Mouse (Mus musculus) NIH3T3 (cell line): Measurements from ENCODE around the gene Maml2.
A peak's percentile ranks its signal among the peaks of the same experiment; 100 is the strongest.

ENCODE experiments used
- DNase-seq: peaks from one replicate; pipeline ENCODE4 v3.0.0-alpha.2; 2012; ENCODE audit warnings: low read depth

Gene Maml2

GRCm38 (mm10) chr9:13613325-13614268 lies 315.8 kb downstream of the Maml2 start:
- DNase-seq, result no peak

DNA sequence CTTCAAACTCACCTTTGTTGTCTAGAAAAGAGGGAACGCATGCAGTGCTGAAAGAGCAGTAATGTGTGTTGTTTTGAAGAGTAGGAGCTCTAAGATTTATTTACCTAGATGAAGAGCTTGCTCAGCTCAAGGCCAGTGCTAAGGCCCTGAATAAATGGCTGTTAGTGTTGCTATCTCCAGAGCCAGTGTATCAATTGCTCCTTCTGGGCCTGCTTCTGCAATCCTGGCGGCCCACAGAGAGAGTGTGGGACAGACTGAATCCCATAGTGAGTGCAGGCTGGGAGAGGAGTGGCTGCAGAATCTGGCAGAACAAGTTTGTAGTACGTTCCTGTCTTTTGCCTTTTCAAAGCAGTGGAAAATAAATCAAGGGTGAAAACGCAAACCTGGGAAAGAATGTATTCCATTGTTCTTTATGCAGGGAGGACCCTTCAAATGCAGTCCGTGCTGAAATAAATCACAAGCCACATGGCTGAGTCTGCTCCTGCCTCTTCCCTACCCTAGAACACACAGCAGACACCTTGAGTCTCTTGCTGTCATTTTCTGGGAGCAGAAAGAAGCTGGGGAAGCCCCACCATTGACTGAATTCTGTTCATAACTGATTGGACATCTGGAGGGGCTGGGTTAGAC lies 318.7 kb downstream of the Maml2 start:
- no peak for DNase-seq

DNA sequence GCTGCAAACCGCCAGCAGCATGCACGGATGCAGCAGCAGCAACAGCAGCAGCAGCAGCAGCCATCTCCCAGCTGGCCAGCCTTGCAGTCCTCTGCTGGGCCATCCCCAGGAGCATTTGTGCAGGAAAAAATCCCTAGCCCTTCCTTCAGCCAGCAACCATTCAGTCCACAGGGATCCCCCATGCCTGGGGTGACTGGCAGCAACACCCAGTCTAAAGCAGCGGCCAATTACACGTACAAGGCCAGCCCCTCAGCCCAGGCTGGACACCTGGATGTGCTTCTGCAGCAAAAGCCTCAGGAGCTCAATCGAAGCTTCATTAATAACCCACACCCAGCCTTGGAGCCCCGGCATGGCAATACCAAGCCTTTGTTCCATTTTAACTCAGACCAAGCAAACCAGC lies 323.0 kb downstream of the Maml2 start:
- no peak for DNase-seq

DNA sequence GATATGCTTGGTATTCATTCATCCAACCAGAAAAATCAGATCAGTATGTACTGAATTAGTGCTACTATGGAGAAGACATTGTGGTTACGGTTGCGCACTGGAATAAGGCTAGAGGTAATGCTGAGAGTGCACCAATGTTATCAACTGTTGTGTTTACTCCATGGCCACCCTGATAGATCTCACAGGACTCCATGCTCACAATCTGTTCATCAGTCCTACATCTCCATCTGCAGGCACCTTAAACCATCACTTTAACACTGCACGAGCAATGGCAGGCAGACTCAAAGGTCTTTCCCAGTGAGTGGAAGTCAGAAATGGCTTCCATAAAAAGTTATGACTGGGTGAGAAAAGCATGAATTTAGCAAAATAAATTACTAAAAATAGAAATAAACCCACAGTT lies 324.2 kb downstream of the Maml2 start:
- DNase-seq, result no peak

DNA sequence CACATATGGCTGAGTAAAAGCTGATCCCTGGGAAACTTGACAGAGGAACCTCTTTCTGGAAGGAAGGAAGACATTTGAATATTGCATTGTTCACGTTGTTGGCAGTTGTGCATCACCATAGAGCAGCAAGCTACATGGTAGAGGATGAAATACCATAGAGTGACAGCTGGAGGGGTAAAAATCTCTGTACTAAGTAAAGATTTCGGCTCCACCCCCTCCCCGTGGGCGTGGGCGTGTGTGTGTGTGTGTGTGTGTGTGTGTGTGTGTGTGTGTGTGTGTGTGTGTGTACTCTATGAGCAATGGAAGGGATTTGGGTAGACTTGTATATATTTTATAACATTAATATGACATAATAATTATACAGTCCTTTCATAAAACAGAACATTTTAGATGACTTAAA lies 324.7 kb downstream of the Maml2 start:
- DNase-seq, result no peak

- DNase-seq, result no peak
Observed at GRCm38 (mm10) chr9:13623892-13624422, 326.2 kb downstream of the Maml2 start.

DNA sequence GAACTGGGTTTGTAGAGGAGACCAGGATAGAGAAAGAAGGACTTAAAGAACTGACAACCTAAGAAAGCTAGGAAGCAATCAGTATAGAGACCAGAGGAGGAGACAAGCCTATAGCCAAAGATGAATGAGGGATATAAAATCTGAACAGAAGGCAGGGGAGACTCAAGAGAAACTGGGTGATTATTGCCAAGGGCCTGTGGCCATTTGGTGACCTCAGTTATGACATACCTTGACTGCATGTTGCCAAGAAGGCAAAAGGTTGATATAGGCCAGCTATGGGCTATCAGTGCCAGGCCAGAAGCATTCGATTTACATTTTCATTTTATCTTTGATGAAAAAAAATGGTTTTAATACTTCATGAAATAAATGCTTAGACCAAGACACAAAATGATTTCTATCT lies 327.0 kb downstream of the Maml2 start:
- DNase-seq, result no peak

DNA sequence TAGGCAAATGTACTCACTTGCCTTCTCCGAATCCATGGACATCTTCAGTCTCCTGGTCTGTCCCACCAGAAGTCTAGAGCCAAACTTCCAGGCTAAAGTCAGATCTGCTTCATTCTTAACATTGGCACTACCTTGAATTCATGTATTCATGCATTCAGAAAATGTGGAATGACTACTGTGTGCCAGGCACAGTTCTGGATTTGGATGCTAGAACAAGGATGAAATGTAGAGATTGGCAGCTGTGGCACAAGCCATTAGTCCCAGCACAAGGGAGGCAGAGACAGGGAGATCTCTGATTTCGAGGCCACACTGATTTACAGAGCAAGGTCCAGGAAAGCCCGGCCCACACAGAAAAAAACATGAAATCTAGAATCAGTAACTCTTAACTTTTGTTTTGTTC lies 327.5 kb downstream of the Maml2 start:
- no peak for DNase-seq

GRCm38 (mm10) chr9:13626480-13626879 lies 328.7 kb downstream of the Maml2 start:
- no peak for DNase-seq

DNA sequence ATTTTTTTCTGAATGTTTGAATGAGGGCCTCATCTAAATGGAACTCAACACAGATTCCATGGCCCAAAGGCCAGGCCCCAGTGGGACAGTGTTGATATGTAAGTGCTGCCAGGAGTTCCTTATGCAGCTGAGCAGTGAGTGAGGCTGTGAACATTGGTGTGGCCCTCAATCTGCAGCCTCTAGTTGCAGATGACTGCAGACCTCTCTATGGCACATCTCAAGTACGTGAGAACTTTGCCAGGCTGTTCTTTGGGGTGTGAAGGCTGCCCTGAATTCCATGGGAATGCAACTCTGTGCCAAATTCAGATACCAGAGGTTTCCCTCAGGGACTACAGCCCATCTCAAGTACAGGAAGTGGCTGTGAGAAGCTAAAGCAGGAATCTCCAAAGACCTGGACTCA lies 335.6 kb downstream of the Maml2 start:
- peak; percentile 71 for DNase-seq

DNA sequence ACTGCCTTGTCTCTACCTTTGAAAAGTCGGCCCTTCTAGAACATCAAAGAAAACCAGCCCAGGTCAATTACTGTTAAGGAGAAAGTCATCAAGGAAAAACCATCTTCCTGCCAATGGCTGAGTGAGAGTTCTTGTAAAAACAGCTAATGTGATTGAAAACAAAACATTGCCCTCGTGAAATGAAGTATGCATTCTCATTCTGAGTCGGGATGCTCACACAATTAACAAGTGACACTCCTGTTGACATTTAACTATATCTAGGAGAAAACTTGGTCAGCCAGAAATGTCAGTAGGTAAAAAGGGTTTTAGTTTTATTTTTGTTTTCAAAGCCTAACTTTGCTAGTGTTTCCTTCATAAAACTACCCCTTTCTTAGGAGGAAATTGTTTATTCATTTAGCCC lies 341.9 kb downstream of the Maml2 start:
- no peak for DNase-seq

- DNase-seq, result peak; percentile 61
Observed at GRCm38 (mm10) chr9:13645153-13645552, 347.4 kb downstream of the Maml2 start.

DNA sequence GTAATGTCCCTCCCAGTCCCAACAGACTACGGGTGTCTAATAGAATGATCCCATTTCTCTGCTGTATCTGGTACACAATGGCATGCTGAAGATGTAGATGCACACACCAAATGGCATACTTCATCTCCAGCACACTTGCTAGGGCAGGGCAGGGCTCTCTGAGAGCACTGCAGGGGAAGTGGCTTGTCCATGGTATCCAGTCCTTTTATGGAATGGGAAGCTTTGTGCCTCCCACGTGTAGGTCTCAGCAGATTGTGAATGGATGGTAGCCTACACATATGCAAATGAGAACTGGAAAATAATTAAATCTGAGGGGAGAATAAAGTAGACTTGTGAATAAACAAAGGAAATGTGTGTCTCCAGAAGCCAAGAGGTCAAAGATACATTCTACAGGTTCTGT lies 353.3 kb downstream of the Maml2 start:
- no peak for DNase-seq

- no peak for DNase-seq
Observed at GRCm38 (mm10) chr9:13651828-13652227, 354.1 kb downstream of the Maml2 start.

DNA sequence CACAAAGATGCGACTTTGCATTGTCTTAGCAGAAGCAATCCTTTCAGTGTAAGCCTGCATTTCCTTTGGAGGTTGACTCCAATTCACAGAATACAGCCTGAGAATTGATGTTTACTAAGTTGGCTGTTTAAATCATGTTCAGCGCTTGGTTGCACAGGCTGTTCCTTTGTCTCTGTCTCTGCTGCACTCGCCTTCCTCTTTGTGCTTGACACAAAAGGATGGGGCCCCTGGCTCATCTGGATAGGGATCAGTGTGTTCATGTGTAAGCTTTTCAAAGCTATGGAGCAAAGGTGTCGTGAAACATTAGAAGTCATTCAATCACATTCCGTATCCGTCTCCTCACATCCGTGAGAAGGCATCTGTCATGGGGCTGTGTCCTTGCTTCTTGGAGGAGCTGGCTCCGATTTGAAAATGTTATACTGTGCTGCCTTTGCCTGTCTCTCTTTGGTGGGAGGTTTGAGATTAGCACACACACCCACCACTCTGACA lies 354.7 kb downstream of the Maml2 start:
- no peak for DNase-seq

DNA sequence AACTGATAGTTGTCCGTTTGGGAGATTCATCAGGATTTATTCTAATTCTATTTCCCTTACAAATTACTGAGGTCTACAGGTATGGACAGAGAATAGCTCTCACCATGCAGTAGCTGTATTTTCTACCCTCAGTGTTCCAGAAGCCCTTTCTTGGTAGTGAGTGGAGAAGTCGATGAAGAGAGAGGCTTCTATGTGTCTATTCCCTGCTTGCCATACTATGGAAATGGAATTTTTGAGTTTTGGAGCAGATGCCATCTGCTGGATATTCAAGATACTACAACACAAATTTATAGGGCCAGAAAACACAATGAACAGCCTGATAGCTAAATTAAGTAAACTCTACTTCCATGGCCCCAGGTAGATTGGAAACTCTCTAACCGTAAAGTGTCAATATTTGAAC lies 355.2 kb downstream of the Maml2 start:
- DNase-seq, result peak; percentile 75

GRCm38 (mm10) chr9:13661768-13662623 lies 364.2 kb downstream of the Maml2 start:
- no peak for DNase-seq

DNA sequence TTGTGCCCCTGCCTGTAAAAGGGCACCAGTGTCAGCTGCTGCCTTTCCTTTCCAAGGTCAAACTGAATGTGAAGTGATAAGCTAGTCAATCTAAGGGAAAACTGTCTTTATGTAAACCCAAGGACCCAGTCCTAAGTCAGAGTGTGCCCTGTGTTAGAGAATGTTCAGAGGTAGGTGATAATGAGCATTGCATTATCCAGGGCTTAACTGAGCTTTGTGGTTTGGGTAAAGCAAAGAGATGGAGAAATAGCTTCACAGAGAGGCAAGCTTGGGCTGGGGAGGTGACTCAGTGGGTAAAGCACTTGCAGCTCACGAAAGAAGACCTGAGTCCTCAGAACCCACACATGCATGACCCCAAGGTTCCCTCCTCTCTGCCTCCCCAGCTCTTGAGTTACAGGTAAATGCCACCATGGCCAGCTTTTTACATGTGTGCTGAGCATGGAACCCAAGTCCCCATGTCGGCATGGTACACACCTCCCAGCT lies 367.8 kb downstream of the Maml2 start:
- DNase-seq, result no peak

- DNase-seq, result no peak
Observed at GRCm38 (mm10) chr9:13667955-13668354, 370.2 kb downstream of the Maml2 start.

- peak; percentile 41 for DNase-seq
Observed at GRCm38 (mm10) chr9:13668742-13669141, 371.0 kb downstream of the Maml2 start.

- DNase-seq, result peak; percentile 6
Observed at GRCm38 (mm10) chr9:13671125-13671769, 373.5 kb downstream of the Maml2 start.
